Mouse (Mus musculus): ENCODE results near the gene Camta1. TPM values are rescaled to one million over a fixed set of nuclear protein-coding genes. Genes with fewer than 3 reads are reported as not detected.

Camta1 gene
- polyA plus RNA-seq, 2 experiments = 7.3 to 32.8 TPM

- TF ChIP-seq CTCF (IDR thresholded peaks at IDR 0.05; ENCODE audit: low read depth) (no peak), EP300 (IDR thresholded peaks at IDR 0.05; ENCODE audit: low read depth) (no peak)
- no peak overlapping the region for H3K9ac ChIP-seq (replicated peaks)
- WGBS (ENCODE audit: insufficient replicate concordance) = 68% methylated on average over 10 of the region's 10 CpGs
- H3K4me2 ChIP-seq (ENCODE audit: low read depth) = no peak overlapping the region
- H3K27me3 ChIP-seq (ENCODE audit: control insufficient read depth, insufficient read depth, low read length) = no peaks in the 10 kb centered on the region
- no peak overlapping the region for H3K27ac ChIP-seq
- ATAC-seq (ENCODE audit: insufficient read depth) (no peak), DNase-seq (ENCODE audit: low read depth in 3 of 3, low spot score in 3 of 3) (no peak)
- no peaks in the 10 kb centered on the region for H3K36me3 ChIP-seq (replicated peaks; ENCODE audit: control insufficient read depth, insufficient read depth, low read depth)
- H3K4me3 ChIP-seq (ENCODE audit: insufficient read depth in 1 of 2, low read depth in 2 of 2, low read length in 2 of 2) = no peak overlapping the region
- H3K4me1 ChIP-seq (replicated peaks; ENCODE audit: control insufficient read depth in 2 of 2, insufficient read depth in 2 of 2, low read length in 1 of 2) = no peaks in the 10 kb centered on the region
- no peaks in the 10 kb centered on the region for H3K9me3 ChIP-seq (ENCODE audit: control insufficient read depth, low read length)
These were observed 516.9 kb downstream of the Camta1 start for GRCm38 (mm10) chr4:151344811-151345210.

- Histone ChIP-seq H3K4me2 (ENCODE audit: low read depth) (no peak overlapping the region), H3K4me1 (replicated peaks; ENCODE audit: control insufficient read depth in 2 of 2, insufficient read depth in 2 of 2, low read length in 1 of 2) (no peaks in the 10 kb centered on the region), H3K4me3 (ENCODE audit: insufficient read depth in 1 of 2, low read depth in 2 of 2, low read length in 2 of 2) (no peak overlapping the region), H3K27me3 (ENCODE audit: control insufficient read depth, insufficient read depth, low read length) (no peaks in the 10 kb centered on the region), H3K36me3 (replicated peaks; ENCODE audit: control insufficient read depth, insufficient read depth, low read depth) (no peaks in the 10 kb centered on the region), H3K9me3 (ENCODE audit: control insufficient read depth, low read length) (no peaks in the 10 kb centered on the region), H3K9ac (replicated peaks) (no peak overlapping the region), H3K27ac (no peak overlapping the region)
- no peak for TF ChIP-seq EP300 (IDR thresholded peaks at IDR 0.05; ENCODE audit: low read depth)
- no peak for TF ChIP-seq CTCF (IDR thresholded peaks at IDR 0.05; ENCODE audit: low read depth)
- no peak for DNase-seq (ENCODE audit: low read depth in 3 of 3, low spot score in 3 of 3)
- no peak for ATAC-seq (ENCODE audit: insufficient read depth)
- WGBS (ENCODE audit: insufficient replicate concordance) = 61% methylated on average over 7 of the region's 7 CpGs
These were observed 522.3 kb downstream of the Camta1 start for GRCm38 (mm10) chr4:151339421-151339820.

GRCm38 (mm10) chr4:151338931-151339330 lies 522.7 kb downstream of the Camta1 start:
- H3K27ac ChIP-seq = no peak overlapping the region
- ATAC-seq (ENCODE audit: insufficient read depth) (no peak), DNase-seq (ENCODE audit: low read depth in 3 of 3, low spot score in 3 of 3) (no peak)
- no peaks in the 10 kb centered on the region for H3K36me3 ChIP-seq (replicated peaks; ENCODE audit: control insufficient read depth, insufficient read depth, low read depth)
- no peak overlapping the region for H3K4me2 ChIP-seq (ENCODE audit: low read depth)
- TF ChIP-seq CTCF (IDR thresholded peaks at IDR 0.05; ENCODE audit: low read depth) (no peak), EP300 (IDR thresholded peaks at IDR 0.05; ENCODE audit: low read depth) (no peak)
- H3K9ac ChIP-seq (replicated peaks) = no peak overlapping the region
- no peaks in the 10 kb centered on the region for H3K4me1 ChIP-seq (replicated peaks; ENCODE audit: control insufficient read depth in 2 of 2, insufficient read depth in 2 of 2, low read length in 1 of 2)
- 55% methylated on average over 7 of the region's 7 CpGs for WGBS (ENCODE audit: insufficient replicate concordance)
- no peaks in the 10 kb centered on the region for H3K9me3 ChIP-seq (ENCODE audit: control insufficient read depth, low read length)
- H3K4me3 ChIP-seq (ENCODE audit: insufficient read depth in 1 of 2, low read depth in 2 of 2, low read length in 2 of 2) = no peak overlapping the region
- H3K27me3 ChIP-seq (ENCODE audit: control insufficient read depth, insufficient read depth, low read length) = no peaks in the 10 kb centered on the region

GRCm38 (mm10) chr4:151337543-151337942 lies 524.1 kb downstream of the Camta1 start:
- Histone ChIP-seq H3K27ac (no peak overlapping the region), H3K9ac (replicated peaks) (no peak overlapping the region), H3K27me3 (ENCODE audit: control insufficient read depth, insufficient read depth, low read length) (no peaks in the 10 kb centered on the region), H3K9me3 (ENCODE audit: control insufficient read depth, low read length) (no peaks in the 10 kb centered on the region), H3K4me1 (replicated peaks; ENCODE audit: control insufficient read depth in 2 of 2, insufficient read depth in 2 of 2, low read length in 1 of 2) (no peaks in the 10 kb centered on the region), H3K4me2 (ENCODE audit: low read depth) (no peak overlapping the region), H3K4me3 (ENCODE audit: insufficient read depth in 1 of 2, low read depth in 2 of 2, low read length in 2 of 2) (no peak overlapping the region), H3K36me3 (replicated peaks; ENCODE audit: control insufficient read depth, insufficient read depth, low read depth) (no peaks in the 10 kb centered on the region)
- DNase-seq (ENCODE audit: low read depth in 3 of 3, low spot score in 3 of 3) = no peak
- WGBS (ENCODE audit: insufficient replicate concordance) = 18% methylated on average over 11 of the region's 11 CpGs
- TF ChIP-seq EP300 (IDR thresholded peaks at IDR 0.05; ENCODE audit: low read depth) (no peak), CTCF (IDR thresholded peaks at IDR 0.05; ENCODE audit: low read depth) (no peak)
- ATAC-seq (ENCODE audit: insufficient read depth) = no peak

- no peaks in the 10 kb centered on the region for H3K36me3 ChIP-seq (replicated peaks; ENCODE audit: control insufficient read depth, insufficient read depth, low read depth)
- no peak for TF ChIP-seq CTCF (IDR thresholded peaks at IDR 0.05; ENCODE audit: low read depth)
- no peak for TF ChIP-seq EP300 (IDR thresholded peaks at IDR 0.05; ENCODE audit: low read depth)
- no peaks in the 10 kb centered on the region for H3K9me3 ChIP-seq (ENCODE audit: control insufficient read depth, low read length)
- DNase-seq (ENCODE audit: low read depth in 3 of 3, low spot score in 3 of 3) (peak in 2 of 3 experiments; percentile 5 to 9), ATAC-seq (ENCODE audit: insufficient read depth) (peak; percentile 31; the same call in 1 of the 2 replicates)
- no peak overlapping the region for H3K4me2 ChIP-seq (ENCODE audit: low read depth)
- no peak overlapping the region for H3K4me3 ChIP-seq (ENCODE audit: insufficient read depth in 1 of 2, low read depth in 2 of 2, low read length in 2 of 2)
- H3K27ac ChIP-seq = no peak overlapping the region
- H3K27me3 ChIP-seq (ENCODE audit: control insufficient read depth, insufficient read depth, low read length) = no peaks in the 10 kb centered on the region
- H3K4me1 ChIP-seq (replicated peaks; ENCODE audit: control insufficient read depth in 2 of 2, insufficient read depth in 2 of 2, low read length in 1 of 2) = no peaks in the 10 kb centered on the region
- WGBS (ENCODE audit: insufficient replicate concordance) = 65% methylated on average over 13 of the region's 13 CpGs
- no peak overlapping the region for H3K9ac ChIP-seq (replicated peaks)
These were observed 525.3 kb downstream of the Camta1 start for GRCm38 (mm10) chr4:151336413-151336812.
